Mouse (Mus musculus): ENCODE measurements around the gene Clstn3.
"Not testable (repeated sequence)": the region's sequence is repeated elsewhere in the genome, so short reads cannot be mapped to it uniquely, and the experiment has no call there.

The Clstn3 gene

DNA sequence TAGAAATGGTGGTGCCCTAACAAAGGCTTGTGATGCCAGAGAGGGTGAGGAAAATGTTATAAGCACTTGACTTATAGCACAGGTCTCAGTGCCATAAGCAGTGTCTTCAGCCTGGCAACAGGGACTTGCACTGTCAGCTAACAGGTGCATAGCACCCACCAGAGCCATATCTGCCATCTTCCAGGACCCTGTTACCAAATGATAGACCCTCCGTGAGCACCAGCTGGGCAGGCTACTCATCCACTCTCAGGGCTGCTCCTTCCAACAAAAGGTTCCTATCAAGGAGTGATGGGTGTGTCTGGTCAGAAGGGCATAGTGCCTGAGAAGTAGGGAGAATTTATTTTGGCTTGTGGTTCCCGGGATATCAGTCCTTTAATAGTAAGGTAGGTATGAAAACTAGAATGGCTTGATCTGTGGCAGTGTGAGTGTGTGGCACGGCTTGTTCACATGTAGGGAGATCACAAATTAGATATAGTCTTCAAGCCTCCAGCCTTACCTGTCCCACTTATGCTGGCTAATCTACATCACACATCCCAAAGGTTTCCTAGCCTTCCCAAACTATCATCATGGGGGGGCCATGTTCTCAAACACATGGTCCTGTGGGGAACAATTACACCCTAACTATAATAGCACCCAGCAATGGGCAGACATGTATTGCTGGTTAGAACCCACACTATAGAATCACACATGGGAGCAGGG, 14.4 kb upstream of the Clstn3 start:
- no peak for DNase-seq (ENCODE audit: low spot score)

DNA sequence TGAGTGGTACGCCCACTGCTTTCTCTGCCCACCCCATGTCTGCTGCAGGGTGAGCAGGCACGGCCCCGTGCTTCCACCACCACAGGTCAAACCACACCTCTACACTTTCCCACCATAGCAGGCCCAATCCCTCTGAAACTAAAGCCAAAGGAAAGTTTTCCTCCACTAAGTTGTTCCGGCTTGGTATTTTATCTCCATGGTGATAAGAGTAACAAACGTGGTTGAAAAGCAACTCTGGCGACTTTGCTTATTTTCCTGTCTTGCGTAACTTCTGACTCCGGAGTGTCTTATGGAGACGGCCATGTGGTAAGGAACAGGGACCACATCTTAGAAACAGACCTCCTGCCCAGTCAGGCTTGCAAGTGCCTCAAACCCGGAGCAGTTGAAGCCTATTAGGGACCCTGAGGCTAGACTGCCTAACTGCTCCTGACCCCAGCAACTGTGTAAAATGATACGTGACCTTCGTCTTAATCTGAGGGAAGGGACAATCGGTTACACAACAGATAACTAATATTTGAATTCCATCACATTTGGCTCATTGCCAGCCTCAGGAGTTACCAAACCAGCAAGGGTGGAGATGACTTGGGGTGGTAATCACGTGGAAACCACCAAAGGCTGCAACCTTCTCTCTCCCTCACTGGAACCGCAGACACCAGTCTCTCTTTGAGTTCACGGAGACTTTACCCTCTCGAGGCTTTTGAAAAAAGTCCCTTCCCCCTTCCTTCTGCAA, 13.5 kb upstream of the Clstn3 start:
- peak; percentile 34 for DNase-seq (ENCODE audit: low spot score)

DNA sequence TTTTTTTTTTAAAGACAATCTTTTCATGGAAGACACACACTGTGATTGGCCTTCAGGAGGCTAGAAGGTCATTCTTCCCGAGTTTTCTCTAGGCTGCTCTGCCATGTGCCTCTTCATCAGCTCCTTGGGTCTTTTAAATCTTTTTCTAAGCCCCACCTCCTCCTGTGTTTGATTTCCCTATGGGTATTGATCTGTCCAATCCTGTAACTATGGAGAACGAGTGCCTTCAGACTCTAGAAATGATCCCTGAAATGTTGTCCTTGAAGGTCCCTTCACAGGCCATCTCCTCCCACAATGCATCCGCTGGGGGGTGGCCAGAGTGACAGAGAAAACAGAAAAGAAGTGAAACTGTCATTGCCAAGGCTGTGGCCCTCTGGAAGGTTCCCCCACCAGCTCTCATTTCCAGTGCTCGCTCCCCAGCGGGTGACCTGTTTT, 12.6 kb upstream of the Clstn3 start:
- no peak for DNase-seq (ENCODE audit: low spot score)

DNA sequence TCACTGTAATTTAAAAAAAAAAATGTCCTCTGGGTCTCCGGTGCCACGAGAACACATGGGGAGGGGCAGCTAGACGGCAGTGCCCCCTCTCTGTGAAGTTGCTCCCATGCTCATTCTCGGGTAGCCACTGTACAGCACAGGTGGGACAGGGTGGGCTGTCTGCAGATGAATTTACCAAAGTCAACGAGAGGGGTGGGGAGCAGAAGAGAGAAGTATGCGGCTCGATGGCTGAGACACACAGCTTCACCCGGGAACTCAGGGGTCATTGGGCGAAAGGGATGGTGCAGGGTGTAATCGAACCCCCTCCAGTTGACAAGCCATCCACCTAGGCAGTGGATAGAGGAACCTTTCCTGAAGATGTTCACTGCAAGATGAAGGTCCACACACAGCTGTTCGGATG, 12.2 kb upstream of the Clstn3 start:
- DNase-seq (ENCODE audit: low spot score), result no peak

DNA sequence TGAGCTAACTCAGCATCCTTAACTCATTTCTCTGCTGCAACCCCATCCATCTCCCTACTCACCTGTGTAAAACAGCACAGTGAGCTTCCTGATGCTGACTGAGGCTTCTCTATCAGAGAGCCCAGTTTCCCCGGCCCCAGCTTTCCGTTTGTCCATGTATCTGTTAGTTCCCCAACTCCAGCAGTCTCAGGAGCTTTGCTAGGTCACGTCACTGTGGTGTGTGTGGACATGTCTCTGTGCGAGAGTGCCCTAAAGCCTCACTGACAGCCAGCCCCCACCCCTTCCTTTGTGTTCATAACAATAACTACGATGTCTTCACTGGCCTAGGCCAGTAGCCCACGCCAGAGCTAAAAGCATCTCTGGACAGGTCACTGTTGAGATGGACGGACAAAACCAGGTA, 11.6 kb upstream of the Clstn3 start:
- DNase-seq (ENCODE audit: low spot score), result no peak

DNA sequence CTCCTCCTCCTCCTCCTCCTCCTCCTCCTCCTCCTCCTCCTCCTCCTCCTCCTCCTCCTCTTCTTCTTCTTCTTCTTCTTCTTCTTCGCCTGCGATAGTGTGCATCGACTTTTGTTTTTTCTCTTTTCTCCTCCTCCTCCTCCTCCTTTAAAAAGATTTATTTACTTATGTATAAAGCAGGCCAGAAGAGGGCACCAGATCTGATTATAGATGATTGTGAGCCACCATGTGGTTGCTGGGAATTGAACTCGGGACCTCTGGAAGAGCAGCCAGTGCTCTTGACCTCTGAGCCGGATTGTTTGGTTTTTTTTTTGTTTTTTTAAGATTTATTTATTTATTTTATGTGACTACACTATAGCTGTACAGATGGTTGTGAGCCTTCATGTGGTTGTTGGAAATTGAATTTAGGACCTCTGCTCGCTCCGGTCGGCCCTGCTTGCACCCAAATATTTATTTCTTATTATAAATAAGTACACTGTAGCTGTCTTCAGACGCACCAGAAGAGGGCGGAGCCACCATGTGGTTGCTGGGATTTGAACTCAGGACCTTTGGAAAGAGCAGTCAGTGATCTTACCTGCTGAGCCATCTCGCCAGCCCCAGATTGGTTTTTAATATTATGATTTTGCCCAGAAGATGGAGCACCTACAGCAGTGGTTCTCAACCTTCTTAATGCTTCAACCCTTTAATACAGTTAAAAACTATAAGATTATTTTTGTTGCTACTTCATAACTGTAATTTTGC, 10.9 kb upstream of the Clstn3 start:
- DNase-seq (ENCODE audit: low spot score), result not testable (repeated sequence)

DNA sequence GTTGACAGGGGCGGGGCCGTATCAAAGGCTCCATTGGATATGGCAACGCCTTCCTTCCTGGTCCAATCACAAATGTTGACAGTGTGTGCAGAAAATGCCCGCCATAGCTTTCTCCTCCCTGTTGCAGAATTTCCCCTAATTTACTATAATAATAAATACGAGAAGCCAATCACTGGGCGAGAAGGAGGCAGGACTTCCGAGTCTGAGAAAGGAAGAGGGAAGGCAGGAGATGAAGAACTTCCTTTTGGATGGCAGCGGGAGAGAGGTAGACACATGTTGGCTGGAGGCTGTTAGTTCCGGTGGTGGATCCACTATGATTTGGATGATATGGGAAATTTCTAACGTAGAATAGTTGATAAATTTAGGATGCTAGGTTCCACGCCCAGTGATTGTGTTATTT, 10.0 kb upstream of the Clstn3 start:
- no peak for DNase-seq (ENCODE audit: low spot score)

DNA sequence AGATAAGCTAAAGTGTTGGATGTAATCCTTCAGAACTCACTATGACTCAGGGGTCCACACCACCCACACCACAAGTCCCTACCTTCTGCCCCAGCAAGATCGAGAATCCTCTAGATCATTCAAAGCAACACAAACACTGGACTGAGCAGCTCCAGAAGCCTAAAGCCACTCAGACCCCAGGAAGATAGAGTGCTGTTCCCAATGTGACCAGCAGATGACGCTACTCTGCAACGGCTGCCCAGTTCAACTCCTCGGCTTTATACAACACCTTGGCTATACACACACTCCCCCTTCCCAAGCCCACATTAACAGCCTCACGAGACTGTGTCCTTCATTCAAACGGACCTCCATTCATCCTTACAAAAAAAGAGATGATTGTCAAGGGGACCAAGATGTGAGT, 8.2 kb upstream of the Clstn3 start:
- peak; percentile 59 for DNase-seq (ENCODE audit: low spot score)

DNA sequence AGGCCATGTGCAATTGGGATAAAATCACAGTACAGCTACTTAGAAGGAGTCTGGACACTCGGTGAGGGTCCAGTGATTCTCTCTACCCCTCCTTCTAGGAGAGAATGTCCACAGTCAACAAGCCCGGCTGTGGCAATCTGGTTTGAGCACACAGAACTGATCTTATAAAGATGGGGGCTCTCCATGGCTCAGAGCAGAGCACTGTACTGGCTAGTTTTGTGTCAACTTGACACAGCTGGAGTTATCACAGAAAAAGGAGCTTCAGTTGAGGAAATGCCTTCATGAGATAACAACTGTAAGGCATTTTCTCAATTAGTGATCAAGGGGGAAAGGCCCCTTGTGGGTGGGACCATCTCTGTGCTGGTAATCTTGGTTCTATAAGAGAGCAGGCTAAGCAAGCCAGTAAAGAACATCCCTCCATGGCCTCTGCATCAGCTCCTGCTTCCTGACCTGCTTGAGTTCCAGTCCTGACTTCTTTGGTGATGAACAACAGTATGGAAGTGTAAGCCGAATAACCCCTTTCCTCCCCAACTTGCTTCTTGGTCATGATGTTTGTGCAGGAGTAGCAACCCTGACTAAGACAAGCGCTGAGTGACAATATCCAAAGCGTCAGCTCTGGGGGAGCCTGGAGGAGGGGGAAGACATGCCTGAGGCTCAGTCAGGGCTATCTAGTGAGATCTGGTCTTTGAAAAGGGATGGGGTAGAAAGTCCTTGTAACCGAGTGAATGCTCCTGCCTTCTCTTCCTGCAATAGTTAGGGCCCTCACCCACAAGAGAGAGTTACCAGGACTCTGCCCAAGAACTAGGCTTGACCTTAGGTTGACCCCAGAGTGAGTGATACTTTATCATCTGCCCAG, 7.4 kb upstream of the Clstn3 start:
- not testable (repeated sequence) for DNase-seq (ENCODE audit: low spot score)

DNA sequence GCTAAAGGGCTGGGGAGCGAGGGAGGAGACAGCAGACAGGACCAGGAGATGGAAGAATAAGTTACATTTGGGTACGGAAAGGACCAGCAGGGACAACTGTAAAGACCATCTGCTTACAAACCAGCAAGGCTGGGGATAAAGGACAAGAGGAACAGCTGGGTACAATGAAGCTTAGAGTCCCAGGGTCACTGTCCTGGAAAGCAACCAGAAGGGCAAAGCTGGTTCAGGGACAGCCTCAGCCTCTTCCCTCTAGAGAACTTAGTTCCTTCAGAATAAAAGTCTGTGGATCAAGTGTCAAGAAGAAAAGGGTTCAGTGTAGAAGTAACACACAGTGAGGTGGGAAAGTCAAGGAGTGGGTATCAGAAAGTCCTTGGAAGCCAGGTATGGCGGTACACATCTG, 6.5 kb upstream of the Clstn3 start:
- DNase-seq (ENCODE audit: low spot score), result no peak

DNA sequence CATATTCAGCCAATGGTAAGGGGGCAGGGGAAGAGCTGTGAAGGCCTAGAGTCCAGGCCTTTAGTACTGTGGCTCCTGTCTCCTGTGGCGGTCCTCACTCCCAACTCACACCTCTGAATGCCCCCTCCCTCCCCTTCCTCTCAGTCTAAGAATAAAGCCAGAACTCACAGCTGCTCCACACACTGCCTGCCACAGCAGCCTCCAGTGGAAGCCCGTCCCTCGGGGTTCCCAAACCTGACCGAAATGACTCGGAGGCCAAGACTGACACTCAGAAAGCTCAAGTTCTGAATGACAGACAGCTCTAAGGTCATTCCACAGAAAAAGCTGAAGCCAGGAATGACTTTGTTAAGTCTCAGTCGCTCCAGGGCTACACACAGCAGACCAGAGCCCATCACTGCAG, 1.1 kb upstream of the Clstn3 start:
- no peak for DNase-seq (ENCODE audit: low spot score)

DNA sequence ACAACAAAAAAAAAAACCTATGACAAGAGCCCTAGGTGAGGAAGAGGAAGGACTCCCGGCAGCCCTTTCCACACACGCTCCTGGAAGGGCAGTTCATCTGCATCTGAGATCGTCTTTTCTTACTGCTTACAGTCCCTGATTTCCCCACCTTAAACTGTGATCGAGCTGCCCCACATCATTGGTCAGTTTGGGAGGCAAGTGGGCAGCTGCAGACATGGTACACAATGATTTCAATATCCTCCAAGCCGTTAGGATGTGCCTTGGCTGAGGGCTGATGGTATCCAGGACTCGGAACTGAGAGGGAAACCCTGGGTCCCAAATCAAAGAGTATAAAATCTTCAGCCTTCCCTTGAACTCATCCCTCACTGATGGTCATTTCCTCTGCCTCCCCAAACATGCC, 705 bp upstream of the Clstn3 start:
- no peak for DNase-seq (ENCODE audit: low spot score)

DNA sequence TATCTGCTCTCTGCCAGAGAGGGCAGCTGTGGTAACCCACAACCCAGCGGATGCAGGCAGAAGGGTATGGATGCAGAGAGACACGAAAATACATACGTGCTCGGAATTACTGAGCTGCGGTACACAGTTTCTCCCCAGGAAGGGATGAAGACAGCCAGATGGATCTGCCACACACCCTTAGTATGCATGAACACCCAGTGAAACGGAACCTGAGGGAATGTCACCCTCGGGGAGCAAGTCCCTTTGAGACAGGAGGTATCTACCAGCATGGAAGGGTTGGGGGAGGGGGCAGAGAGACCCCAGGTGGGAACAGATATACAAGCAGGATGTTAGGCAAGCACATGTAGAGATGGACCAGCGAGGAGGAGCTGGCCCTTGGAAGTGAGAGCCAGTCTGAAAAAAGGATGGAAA, 708 bp downstream of the Clstn3 start:
- DNase-seq (ENCODE audit: low spot score), result no peak

DNA sequence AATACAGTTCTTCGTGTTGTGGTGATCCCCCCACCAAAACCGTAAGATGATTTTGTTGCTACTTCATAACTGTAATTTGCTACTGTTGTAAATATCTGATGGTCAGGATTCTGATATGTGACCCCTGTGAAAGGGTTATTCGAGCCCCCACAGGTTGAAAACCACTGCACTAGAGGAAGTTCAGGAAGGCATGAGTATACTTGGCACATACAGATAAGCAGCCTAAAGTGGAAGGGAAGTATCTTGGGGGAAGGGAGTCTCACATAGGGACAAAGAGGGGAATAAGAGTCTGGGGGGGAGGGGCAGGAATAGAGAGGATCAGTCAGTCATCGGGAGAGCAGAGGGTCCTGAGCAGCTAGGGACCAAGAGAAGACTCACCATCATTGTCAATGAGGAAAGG, 5.2 kb downstream of the Clstn3 start:
- no peak for DNase-seq (ENCODE audit: low spot score)

DNA sequence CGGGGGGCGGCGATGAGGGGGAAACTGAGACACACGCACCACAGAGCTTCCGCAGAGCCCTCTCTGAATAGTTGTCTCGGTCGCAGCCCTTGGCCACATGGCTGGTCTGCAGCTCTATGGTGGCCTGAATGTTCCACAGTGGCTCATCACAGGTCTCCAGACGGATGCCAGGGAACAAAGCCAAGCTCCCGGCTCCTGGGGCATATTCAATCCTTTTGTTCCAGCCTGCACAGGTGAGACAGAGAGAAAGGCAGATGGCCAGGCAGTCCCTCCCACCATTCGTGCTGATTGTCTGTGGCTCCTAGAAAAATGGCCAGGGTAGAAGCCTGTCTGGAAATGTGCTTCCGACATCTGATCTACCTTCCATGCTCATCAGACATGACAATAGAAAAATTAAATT, 6.1 kb downstream of the Clstn3 start:
- no peak for DNase-seq (ENCODE audit: low spot score)

DNA sequence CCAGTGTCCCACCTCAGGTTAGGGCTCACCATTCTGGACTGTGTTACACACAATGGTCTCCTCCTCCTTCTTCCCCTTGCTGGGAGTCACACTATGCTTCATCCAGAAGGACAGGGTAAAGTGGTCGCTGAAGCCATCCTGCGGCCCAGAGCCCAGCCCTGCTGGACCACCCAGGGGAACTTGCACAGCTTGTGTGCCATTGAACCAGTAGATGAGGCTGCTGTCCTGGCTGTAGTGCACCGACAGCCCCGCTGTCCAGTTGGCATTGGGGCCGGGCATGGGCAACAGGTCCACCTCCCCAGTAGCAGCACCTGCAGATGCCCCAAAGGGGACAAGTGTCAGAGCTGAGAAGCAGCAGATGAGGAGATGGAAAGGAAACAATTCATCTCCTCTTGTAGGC, 6.8 kb downstream of the Clstn3 start:
- no peak for DNase-seq (ENCODE audit: low spot score)

DNA sequence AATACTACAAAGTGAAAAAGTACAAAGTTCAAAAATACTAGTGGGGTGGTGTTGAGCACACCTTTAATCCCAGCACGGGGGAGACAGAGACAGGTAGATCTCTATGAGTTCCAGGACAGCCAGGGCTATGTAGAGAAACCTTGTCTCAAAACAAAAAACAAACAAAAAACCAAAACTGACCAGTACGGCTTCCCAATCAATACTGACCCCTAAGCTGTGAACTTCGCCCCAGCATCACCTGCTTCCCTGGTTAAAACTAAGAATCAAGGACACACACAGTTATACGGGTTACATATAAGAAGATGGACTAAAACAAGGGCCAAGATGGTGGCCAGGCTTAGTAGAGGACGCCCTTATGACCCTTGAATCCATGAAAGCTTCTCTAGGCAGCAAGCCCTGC, 8.4 kb downstream of the Clstn3 start:
- DNase-seq (ENCODE audit: low spot score), result no peak

DNA sequence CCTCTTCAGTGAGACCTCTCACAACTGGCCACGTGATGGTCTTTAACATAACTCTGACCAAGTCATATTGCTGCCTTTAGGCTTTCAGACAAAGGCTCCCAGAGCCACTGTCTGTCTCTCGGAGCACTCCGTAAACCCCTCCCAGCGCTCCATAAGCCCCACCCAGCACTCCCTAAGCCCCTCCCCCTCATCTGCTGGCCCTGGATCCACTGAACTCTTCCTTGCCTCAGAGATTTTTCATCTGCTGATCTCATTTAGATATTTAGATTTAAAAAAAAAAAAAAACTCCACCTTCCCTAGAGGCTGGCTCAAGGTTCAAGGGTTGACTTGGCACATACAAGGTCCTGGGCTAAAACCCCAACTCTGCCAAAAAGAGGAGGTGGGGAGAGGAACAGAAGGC, 10.8 kb downstream of the Clstn3 start:
- no peak for DNase-seq (ENCODE audit: low spot score)

DNA sequence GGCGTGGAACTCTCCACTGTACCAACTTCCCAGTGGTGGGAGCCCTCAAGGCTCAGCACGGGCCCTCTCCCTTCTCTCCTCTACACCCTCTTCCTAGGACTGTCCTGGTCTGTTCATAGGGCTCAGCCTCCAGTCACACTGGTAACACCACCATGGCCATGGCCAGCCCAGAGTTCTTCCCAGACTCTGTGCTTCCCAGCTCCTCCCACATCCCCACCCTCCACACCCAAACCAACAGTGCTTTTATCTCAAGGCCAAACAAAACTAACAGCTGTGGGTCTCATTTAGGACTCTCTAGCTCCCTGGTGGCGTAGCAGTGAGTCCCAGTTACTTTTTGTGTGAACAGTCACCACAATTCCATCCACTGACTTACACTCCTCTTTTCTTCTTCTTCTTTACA, 12.6 kb downstream of the Clstn3 start:
- DNase-seq (ENCODE audit: low spot score), result no peak

DNA sequence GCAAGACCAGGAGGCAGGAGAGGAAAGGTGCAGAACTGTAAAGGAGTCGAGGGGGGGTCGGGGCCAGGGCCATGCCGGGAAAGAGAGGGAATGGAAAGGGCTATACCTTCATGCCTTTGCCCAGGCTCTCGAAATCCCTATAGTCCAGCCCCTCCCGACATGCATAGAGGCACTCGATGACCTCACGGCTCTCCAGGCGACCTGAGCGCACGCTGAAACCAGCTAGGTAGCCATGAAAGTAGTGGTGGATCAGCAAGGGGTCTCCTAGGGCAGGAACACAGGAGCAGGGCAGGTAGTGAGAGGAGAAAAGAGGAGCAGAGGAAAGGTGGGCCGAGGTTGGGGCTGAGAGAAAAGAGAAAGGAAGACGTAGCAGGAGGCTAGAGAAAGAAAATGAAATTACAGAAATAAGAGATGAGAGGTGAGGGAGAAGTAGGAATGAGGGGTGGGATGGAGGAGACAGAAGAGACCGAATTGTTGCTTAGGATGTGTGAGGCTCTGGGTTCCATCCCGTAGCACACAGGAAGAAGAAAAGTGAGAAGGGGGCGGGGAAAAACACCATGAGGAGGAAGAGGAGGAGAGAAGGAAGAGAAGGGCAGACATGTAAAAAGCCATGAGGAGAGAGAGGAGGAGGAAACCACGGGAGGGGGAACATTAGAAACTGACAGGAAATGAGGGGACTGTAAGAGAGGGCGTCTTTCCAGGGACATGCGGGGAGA, 14.8 kb downstream of the Clstn3 start:
- DNase-seq (ENCODE audit: low spot score), result no peak

DNA sequence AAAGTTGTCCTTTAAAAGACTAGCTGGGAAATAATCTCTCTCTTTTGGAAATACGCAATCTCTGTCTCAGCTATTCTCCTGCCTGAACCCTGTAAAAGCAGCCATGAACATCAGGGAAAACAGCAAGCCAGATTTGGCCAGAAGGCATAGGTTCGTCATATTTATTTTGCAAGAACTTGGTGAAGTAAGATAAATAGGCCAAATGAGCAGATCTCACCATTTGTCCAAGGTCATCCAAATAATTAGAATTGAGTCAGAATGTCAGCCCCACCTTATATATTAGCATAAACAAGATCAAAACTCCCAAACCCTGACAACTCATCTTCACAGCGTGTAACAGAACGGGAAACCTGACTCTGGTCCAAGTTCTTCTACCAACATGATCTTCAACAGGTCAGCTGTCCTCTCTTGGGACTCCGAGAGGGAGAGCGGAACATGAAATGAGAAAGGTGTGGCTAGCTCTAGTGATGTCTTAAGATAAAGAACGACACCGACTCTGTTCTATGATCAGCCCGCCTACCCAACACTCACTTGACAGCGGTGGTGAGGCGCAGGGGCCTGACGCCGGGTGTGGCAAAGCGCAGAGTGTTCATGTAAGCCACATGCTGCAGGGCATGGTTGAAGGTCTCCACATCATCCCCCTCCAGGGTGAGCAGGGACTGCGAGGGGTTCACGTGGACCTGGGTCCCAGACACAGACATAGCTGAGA, 15.5 kb downstream of the Clstn3 start:
- no peak for DNase-seq (ENCODE audit: low spot score)

Measured in urinary bladder, postnatal 14 days (tissue).